Mouse (Mus musculus): ENCODE data around the gene 4930404H24Rik. TPM values are rescaled to one million over a fixed set of nuclear protein-coding genes. Genes with fewer than 3 reads are reported as not detected.
A peak's percentile ranks its signal among the peaks of the same experiment; 100 is the strongest.

The 4930404H24Rik gene
- total RNA-seq, 1 experiment: not detected

- DNase-seq (ENCODE audit: low read depth, low spot score): no peak
- in situ Hi-C loops (cut with MboI; ENCODE audit: low sequenced_read_pairs in 2 of 2, unreplicated experiment in 2 of 2): no loop called here
- Histone ChIP-seq H3K9ac (ENCODE audit: insufficient read depth, low read depth, low read length, poor library complexity, severe bottlenecking) (no peak overlapping the region), H3K27ac (ENCODE audit: insufficient read depth, low read depth, low read length, poor library complexity, severe bottlenecking) (no peak overlapping the region), H3K9me3 (ENCODE audit: control insufficient read depth, insufficient read depth, low read depth, low read length) (no peaks in the 10 kb centered on the region), H3K4me3 (ENCODE audit: insufficient read depth in 1 of 2, low read depth in 1 of 2, low read length in 2 of 2, poor library complexity in 1 of 2, severe bottlenecking in 1 of 2) (no peak overlapping the region), H3K36me3 (ENCODE audit: control insufficient read depth, insufficient read depth, low read length, poor library complexity, severe bottlenecking) (no peaks in the 10 kb centered on the region), H3K4me1 (ENCODE audit: control insufficient read depth in 2 of 2, insufficient read depth in 2 of 2, low read length in 2 of 2, poor library complexity in 1 of 2) (peaks cover 0 to 12% of the 10 kb centered on the region in 2 experiments; a peak in 1 of 4 replicates)
- TF ChIP-seq HCFC1 (IDR thresholded peaks at IDR 0.05; ENCODE audit: borderline replicate concordance, insufficient read depth, low read length) (no peak), CHD2 (IDR thresholded peaks at IDR 0.05; ENCODE audit: low read depth, low read length) (no peak), MAFK (IDR thresholded peaks at IDR 0.05; ENCODE audit: insufficient read depth, low read depth, low read length) (no peak), ZC3H11A (IDR thresholded peaks at IDR 0.05; ENCODE audit: borderline replicate concordance, low read depth, low read length) (no peak), ZNF384 (IDR thresholded peaks at IDR 0.05; ENCODE audit: low read depth, low read length) (no peak)
Measured at GRCm38 (mm10) chr2:153470983-153471382, 21.6 kb upstream of the 4930404H24Rik start.

DNA sequence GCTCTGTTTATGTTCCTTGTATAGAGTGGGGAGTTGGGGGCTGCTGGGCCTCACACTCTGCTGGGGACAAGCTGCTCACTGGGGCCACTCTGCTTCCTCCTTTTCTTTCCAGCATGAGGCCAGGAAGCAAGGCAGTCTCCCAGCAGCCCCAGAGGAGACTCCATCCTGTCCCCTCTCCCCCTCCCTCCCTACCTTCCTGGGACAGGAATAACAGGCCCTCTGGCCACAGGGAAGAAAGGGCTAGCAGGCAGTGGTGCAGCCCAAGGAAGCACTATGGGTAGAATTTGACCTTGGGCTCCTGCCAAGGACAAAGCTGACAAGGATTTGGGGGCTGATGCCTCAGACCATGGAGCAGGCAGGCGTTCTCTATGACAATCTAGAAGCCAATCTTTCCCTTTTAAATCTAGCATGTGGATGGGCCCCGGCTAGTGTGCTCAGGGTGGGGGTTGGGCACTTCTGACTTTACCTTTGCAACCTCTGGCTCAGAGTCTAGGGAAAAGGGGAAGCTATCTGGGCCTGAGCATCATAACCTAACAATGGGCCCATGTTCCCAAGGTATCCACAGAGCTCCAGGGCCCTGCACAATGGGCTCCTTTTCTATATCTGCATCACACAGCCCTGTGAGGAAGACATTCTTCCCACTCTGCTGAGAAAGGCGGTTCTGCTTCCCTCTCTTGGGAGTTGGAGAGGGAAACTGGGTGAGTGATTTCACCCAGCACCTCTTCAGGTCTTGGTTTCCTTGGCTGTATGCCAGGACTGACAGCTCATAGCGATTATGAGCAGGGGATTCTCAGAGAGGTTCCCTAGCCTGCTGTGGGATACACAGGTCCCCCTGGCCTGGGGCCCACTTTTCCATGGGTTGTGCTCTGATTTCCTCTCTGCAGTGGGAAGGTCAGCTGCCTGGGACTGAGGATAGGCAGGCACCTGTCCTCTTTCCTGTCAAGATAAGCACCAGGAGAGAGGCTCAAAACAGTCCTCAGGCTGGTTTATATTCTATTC, 17.2 kb upstream of the 4930404H24Rik start:
- no peak for TF ChIP-seq ZNF384 (IDR thresholded peaks at IDR 0.05; ENCODE audit: low read depth, low read length)
- TF ChIP-seq CHD2 (IDR thresholded peaks at IDR 0.05; ENCODE audit: low read depth, low read length): no peak
- TF ChIP-seq MAFK (IDR thresholded peaks at IDR 0.05; ENCODE audit: insufficient read depth, low read depth, low read length): no peak
- TF ChIP-seq ZC3H11A (IDR thresholded peaks at IDR 0.05; ENCODE audit: borderline replicate concordance, low read depth, low read length): no peak
- no peak for TF ChIP-seq HCFC1 (IDR thresholded peaks at IDR 0.05; ENCODE audit: borderline replicate concordance, insufficient read depth, low read length)
- Histone ChIP-seq H3K36me3 (ENCODE audit: control insufficient read depth, insufficient read depth, low read length, poor library complexity, severe bottlenecking) (no peaks in the 10 kb centered on the region), H3K9ac (ENCODE audit: insufficient read depth, low read depth, low read length, poor library complexity, severe bottlenecking) (0 out of 2 replicates have a peak overlapping the region, but pooled peaks have one; percentile 5), H3K27ac (ENCODE audit: insufficient read depth, low read depth, low read length, poor library complexity, severe bottlenecking) (no peak overlapping the region), H3K9me3 (ENCODE audit: control insufficient read depth, insufficient read depth, low read depth, low read length) (no peaks in the 10 kb centered on the region), H3K4me3 (ENCODE audit: insufficient read depth in 1 of 2, low read depth in 1 of 2, low read length in 2 of 2, poor library complexity in 1 of 2, severe bottlenecking in 1 of 2) (no peak overlapping the region), H3K4me1 (ENCODE audit: control insufficient read depth in 2 of 2, insufficient read depth in 2 of 2, low read length in 2 of 2, poor library complexity in 1 of 2) (peaks cover 0 to 7% of the 10 kb centered on the region in 2 experiments; a peak in 1 of 4 replicates)
- in situ Hi-C loops (cut with MboI; ENCODE audit: low sequenced_read_pairs in 2 of 2, unreplicated experiment in 2 of 2): loop anchor here in 1 of 2 experiments (25.0 kb wide), 1 partner anchor 112 kb away; no protein-coding TSS in a partner anchor
- DNase-seq (ENCODE audit: low read depth, low spot score): no peak

DNA sequence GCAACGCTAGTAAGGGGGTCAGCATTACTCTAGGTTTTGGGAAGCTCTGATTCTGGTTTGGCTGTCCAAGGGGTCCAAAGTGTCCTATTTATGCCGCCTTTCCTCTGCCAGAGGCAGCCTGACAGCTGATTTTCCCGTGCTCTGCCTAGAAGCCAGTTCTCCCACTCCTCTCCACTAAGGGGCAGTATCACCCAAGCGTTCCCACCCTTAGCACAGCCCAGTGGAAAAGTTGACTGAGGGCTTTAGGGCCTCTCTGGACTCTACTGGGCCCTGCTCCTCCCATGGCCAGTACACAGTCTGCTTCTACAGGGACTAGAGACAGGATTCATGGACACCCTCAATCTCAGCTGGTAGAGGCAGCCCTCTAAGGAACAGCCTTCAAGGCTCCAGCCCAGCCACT, 14.0 kb upstream of the 4930404H24Rik start:
- in situ Hi-C loops (cut with MboI; ENCODE audit: low sequenced_read_pairs in 2 of 2, unreplicated experiment in 2 of 2): loop anchor here in 1 of 2 experiments (25.0 kb wide), 1 partner anchor 109 kb away; no protein-coding TSS in a partner anchor
- no peak overlapping the region for H3K9ac ChIP-seq (ENCODE audit: insufficient read depth, low read depth, low read length, poor library complexity, severe bottlenecking)
- TF ChIP-seq HCFC1 (IDR thresholded peaks at IDR 0.05; ENCODE audit: borderline replicate concordance, insufficient read depth, low read length): no peak
- no peak for TF ChIP-seq ZNF384 (IDR thresholded peaks at IDR 0.05; ENCODE audit: low read depth, low read length)
- TF ChIP-seq MAFK (IDR thresholded peaks at IDR 0.05; ENCODE audit: insufficient read depth, low read depth, low read length): no peak
- TF ChIP-seq CHD2 (IDR thresholded peaks at IDR 0.05; ENCODE audit: low read depth, low read length): no peak
- TF ChIP-seq ZC3H11A (IDR thresholded peaks at IDR 0.05; ENCODE audit: borderline replicate concordance, low read depth, low read length): peak; percentile 83; the same call in 1 of the 2 replicates
- H3K27ac ChIP-seq (ENCODE audit: insufficient read depth, low read depth, low read length, poor library complexity, severe bottlenecking): no peak overlapping the region
- peak; percentile 44 for DNase-seq (ENCODE audit: low read depth, low spot score)
- no peak overlapping the region for H3K4me3 ChIP-seq (ENCODE audit: insufficient read depth in 1 of 2, low read depth in 1 of 2, low read length in 2 of 2, poor library complexity in 1 of 2, severe bottlenecking in 1 of 2)
- peaks cover 0 to 8% of the 10 kb centered on the region in 2 experiments; a peak in 2 of 4 replicates for H3K4me1 ChIP-seq (ENCODE audit: control insufficient read depth in 2 of 2, insufficient read depth in 2 of 2, low read length in 2 of 2, poor library complexity in 1 of 2)
- no peaks in the 10 kb centered on the region for H3K9me3 ChIP-seq (ENCODE audit: control insufficient read depth, insufficient read depth, low read depth, low read length)
- no peaks in the 10 kb centered on the region for H3K36me3 ChIP-seq (ENCODE audit: control insufficient read depth, insufficient read depth, low read length, poor library complexity, severe bottlenecking)

DNA sequence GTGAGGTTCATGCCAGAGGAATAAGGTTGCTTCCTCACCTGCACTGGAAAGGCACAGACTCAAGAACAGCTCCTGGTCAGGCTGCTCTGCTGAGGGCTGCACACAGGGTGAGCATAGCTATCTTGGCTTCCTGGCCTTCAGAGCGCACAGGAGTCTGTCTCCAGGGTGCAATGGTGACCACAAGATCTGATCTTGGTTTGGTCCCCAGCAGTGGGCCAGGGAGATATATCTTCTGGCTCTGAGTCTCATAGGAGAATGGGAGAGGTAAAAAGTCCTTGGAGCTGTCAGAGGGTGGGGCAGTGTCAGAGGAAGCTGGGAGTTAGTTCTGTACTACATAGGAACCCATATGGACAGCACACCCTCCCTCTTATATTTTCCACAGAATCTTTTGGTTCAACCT, 13.1 kb upstream of the 4930404H24Rik start:
- no peak for DNase-seq (ENCODE audit: low read depth, low spot score)
- no peak overlapping the region for H3K27ac ChIP-seq (ENCODE audit: insufficient read depth, low read depth, low read length, poor library complexity, severe bottlenecking)
- H3K9ac ChIP-seq (ENCODE audit: insufficient read depth, low read depth, low read length, poor library complexity, severe bottlenecking): no peak overlapping the region
- peaks cover 0 to 11% of the 10 kb centered on the region in 2 experiments; a peak in 2 of 4 replicates for H3K4me1 ChIP-seq (ENCODE audit: control insufficient read depth in 2 of 2, insufficient read depth in 2 of 2, low read length in 2 of 2, poor library complexity in 1 of 2)
- H3K9me3 ChIP-seq (ENCODE audit: control insufficient read depth, insufficient read depth, low read depth, low read length): no peaks in the 10 kb centered on the region
- no peaks in the 10 kb centered on the region for H3K36me3 ChIP-seq (ENCODE audit: control insufficient read depth, insufficient read depth, low read length, poor library complexity, severe bottlenecking)
- H3K4me3 ChIP-seq (ENCODE audit: insufficient read depth in 1 of 2, low read depth in 1 of 2, low read length in 2 of 2, poor library complexity in 1 of 2, severe bottlenecking in 1 of 2): no peak overlapping the region
- TF ChIP-seq MAFK (IDR thresholded peaks at IDR 0.05; ENCODE audit: insufficient read depth, low read depth, low read length) (no peak), ZNF384 (IDR thresholded peaks at IDR 0.05; ENCODE audit: low read depth, low read length) (no peak), HCFC1 (IDR thresholded peaks at IDR 0.05; ENCODE audit: borderline replicate concordance, insufficient read depth, low read length) (no peak), CHD2 (IDR thresholded peaks at IDR 0.05; ENCODE audit: low read depth, low read length) (no peak), ZC3H11A (IDR thresholded peaks at IDR 0.05; ENCODE audit: borderline replicate concordance, low read depth, low read length) (no peak)
- in situ Hi-C loops (cut with MboI; ENCODE audit: low sequenced_read_pairs in 2 of 2, unreplicated experiment in 2 of 2): loop anchor here in 1 of 2 experiments (25.0 kb wide), 1 partner anchor 108 kb away; no protein-coding TSS in a partner anchor
